Mouse (Mus musculus): Measurements from ENCODE around the gene Kcnh2. TPM values are rescaled to one million over a fixed set of nuclear protein-coding genes. Genes with fewer than 3 reads are reported as not detected.

Gene Kcnh2
- polyA plus RNA-seq, 1 experiment from 2014 or later, result 13.1 TPM

- ATAC-seq (ENCODE audit: low FRiP score, low TSS enrichment), result no peak
- Histone ChIP-seq H3K4me3 (replicated peaks; ENCODE audit: low read depth, low read length) (no peak overlapping the region), H3K27ac (replicated peaks; ENCODE audit: low read depth, low read length) (no peak overlapping the region), H3K27me3 (ENCODE audit: control insufficient read depth, insufficient read depth, low read length) (no peaks in the 10 kb centered on the region), H3K4me1 (ENCODE audit: control insufficient read depth, insufficient read depth, low read length) (no peaks in the 10 kb centered on the region), H3K36me3 (ENCODE audit: control insufficient read depth, insufficient read depth, low read length) (no peaks in the 10 kb centered on the region), H3K9me3 (ENCODE audit: control insufficient read depth, low read length) (no peaks in the 10 kb centered on the region), H3K4me2 (ENCODE audit: low read length) (no peak overlapping the region), H3K9ac (replicated peaks; ENCODE audit: low read length) (no peak overlapping the region)
- no peak for DNase-seq
- 71% methylated on average over 7 of the region's 7 CpGs for WGBS
Measured at GRCm38 (mm10) chr5:24308621-24309020, 42.8 kb downstream of the Kcnh2 start.

- no peak overlapping the region for H3K27ac ChIP-seq (replicated peaks; ENCODE audit: low read depth, low read length)
- no peak overlapping the region for H3K9ac ChIP-seq (replicated peaks; ENCODE audit: low read length)
- H3K4me2 ChIP-seq (ENCODE audit: low read length), result no peak overlapping the region
- H3K27me3 ChIP-seq (ENCODE audit: control insufficient read depth, insufficient read depth, low read length), result no peaks in the 10 kb centered on the region
- no peak overlapping the region for H3K4me3 ChIP-seq (replicated peaks; ENCODE audit: low read depth, low read length)
- WGBS, result 74% methylated on average over 5 of the region's 5 CpGs
- ATAC-seq (ENCODE audit: low FRiP score, low TSS enrichment) (no peak), DNase-seq (no peak)
- H3K4me1 ChIP-seq (ENCODE audit: control insufficient read depth, insufficient read depth, low read length), result no peaks in the 10 kb centered on the region
- no peaks in the 10 kb centered on the region for H3K9me3 ChIP-seq (ENCODE audit: control insufficient read depth, low read length)
- H3K36me3 ChIP-seq (ENCODE audit: control insufficient read depth, insufficient read depth, low read length), result no peaks in the 10 kb centered on the region
Measured at GRCm38 (mm10) chr5:24307118-24307777, 44.2 kb downstream of the Kcnh2 start.

DNA sequence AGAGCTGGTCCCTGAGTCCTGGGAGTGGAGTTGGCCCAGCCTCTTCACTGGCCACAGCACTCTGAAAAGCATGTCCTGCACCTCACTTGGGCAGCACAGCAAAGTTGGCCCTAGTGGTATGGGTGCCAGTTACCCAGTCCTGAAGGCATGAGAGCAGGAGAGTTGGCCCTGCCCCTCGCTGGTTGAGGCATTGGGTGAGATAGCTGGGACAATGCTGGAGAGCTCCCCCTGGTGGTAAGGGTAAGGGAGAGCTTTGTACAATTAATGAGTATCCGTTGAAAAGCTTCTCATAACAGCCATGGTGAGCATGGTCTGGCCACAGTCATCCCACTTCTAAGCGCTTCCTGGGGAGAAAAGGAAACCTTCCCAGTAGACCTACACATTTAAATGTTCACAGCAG, 48.2 kb downstream of the Kcnh2 start:
- no peaks in the 10 kb centered on the region for H3K27me3 ChIP-seq (ENCODE audit: control insufficient read depth, insufficient read depth, low read length)
- no peak overlapping the region for H3K4me3 ChIP-seq (replicated peaks; ENCODE audit: low read depth, low read length)
- no peak overlapping the region for H3K27ac ChIP-seq (replicated peaks; ENCODE audit: low read depth, low read length)
- ATAC-seq (ENCODE audit: low FRiP score, low TSS enrichment), result no peak
- no peaks in the 10 kb centered on the region for H3K4me1 ChIP-seq (ENCODE audit: control insufficient read depth, insufficient read depth, low read length)
- whole genome bisulfite sequencing, result 53% methylated on average over 3 of the region's 3 CpGs
- DNase-seq, result no peak
- no peaks in the 10 kb centered on the region for H3K9me3 ChIP-seq (ENCODE audit: control insufficient read depth, low read length)
- H3K4me2 ChIP-seq (ENCODE audit: low read length), result no peak overlapping the region
- H3K36me3 ChIP-seq (ENCODE audit: control insufficient read depth, insufficient read depth, low read length), result no peaks in the 10 kb centered on the region
- no peak overlapping the region for H3K9ac ChIP-seq (replicated peaks; ENCODE audit: low read length)

GRCm38 (mm10) chr5:24299845-24300589, 51.4 kb downstream of the Kcnh2 start:
- DNase-seq, result no peak
- 51% methylated on average over 5 of the region's 5 CpGs for WGBS
- Histone ChIP-seq H3K36me3 (ENCODE audit: control insufficient read depth, insufficient read depth, low read length) (no peaks in the 10 kb centered on the region), H3K27me3 (ENCODE audit: control insufficient read depth, insufficient read depth, low read length) (no peaks in the 10 kb centered on the region), H3K4me3 (replicated peaks; ENCODE audit: low read depth, low read length) (no peak overlapping the region), H3K27ac (replicated peaks; ENCODE audit: low read depth, low read length) (no peak overlapping the region), H3K9me3 (ENCODE audit: control insufficient read depth, low read length) (no peaks in the 10 kb centered on the region), H3K4me1 (ENCODE audit: control insufficient read depth, insufficient read depth, low read length) (no peaks in the 10 kb centered on the region), H3K4me2 (ENCODE audit: low read length) (no peak overlapping the region), H3K9ac (replicated peaks; ENCODE audit: low read length) (no peak overlapping the region)
- no peak for ATAC-seq (ENCODE audit: low FRiP score, low TSS enrichment)

DNA sequence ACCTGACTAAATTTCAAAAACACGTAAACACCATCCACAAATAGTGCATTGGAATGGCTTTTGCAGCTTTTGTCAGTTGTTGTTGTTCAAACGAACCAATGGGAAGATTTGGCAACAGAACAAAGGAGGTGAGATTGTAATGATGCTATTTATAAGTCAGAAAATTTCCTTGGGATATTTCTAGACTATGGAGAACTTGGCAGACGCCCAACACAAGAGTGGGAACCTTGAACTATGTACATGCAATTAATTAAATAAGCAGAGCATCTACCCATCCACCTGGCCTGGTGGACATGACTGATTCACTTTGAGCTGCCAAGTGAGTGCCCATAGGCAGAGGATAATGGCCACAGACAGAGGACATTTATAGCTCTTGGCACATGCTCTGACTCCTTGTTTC, 59.5 kb downstream of the Kcnh2 start:
- ATAC-seq (ENCODE audit: low FRiP score, low TSS enrichment) (no peak), DNase-seq (no peak)
- H3K4me2 ChIP-seq (ENCODE audit: low read length), result no peak overlapping the region
- H3K9ac ChIP-seq (replicated peaks; ENCODE audit: low read length), result no peak overlapping the region
- no peak overlapping the region for H3K4me3 ChIP-seq (replicated peaks; ENCODE audit: low read depth, low read length)
- H3K36me3 ChIP-seq (ENCODE audit: control insufficient read depth, insufficient read depth, low read length), result no peaks in the 10 kb centered on the region
- no peaks in the 10 kb centered on the region for H3K4me1 ChIP-seq (ENCODE audit: control insufficient read depth, insufficient read depth, low read length)
- H3K27me3 ChIP-seq (ENCODE audit: control insufficient read depth, insufficient read depth, low read length), result no peaks in the 10 kb centered on the region
- WGBS, result 75% methylated on average over 3 of the region's 3 CpGs
- no peak overlapping the region for H3K27ac ChIP-seq (replicated peaks; ENCODE audit: low read depth, low read length)
- H3K9me3 ChIP-seq (ENCODE audit: control insufficient read depth, low read length), result no peaks in the 10 kb centered on the region

- 76% methylated on average over 7 of the region's 7 CpGs for WGBS
- Histone ChIP-seq H3K36me3 (ENCODE audit: control insufficient read depth, insufficient read depth, low read length) (no peaks in the 10 kb centered on the region), H3K4me2 (ENCODE audit: low read length) (no peak overlapping the region), H3K9me3 (ENCODE audit: control insufficient read depth, low read length) (no peaks in the 10 kb centered on the region), H3K27ac (replicated peaks; ENCODE audit: low read depth, low read length) (no peak overlapping the region), H3K4me3 (replicated peaks; ENCODE audit: low read depth, low read length) (no peak overlapping the region), H3K9ac (replicated peaks; ENCODE audit: low read length) (no peak overlapping the region), H3K27me3 (ENCODE audit: control insufficient read depth, insufficient read depth, low read length) (no peaks in the 10 kb centered on the region), H3K4me1 (ENCODE audit: control insufficient read depth, insufficient read depth, low read length) (no peaks in the 10 kb centered on the region)
- DNase-seq (no peak), ATAC-seq (ENCODE audit: low FRiP score, low TSS enrichment) (no peak)
Measured at GRCm38 (mm10) chr5:24286221-24286970, 65.0 kb downstream of the Kcnh2 start.

- DNase-seq (no peak), ATAC-seq (ENCODE audit: low FRiP score, low TSS enrichment) (no peak)
- 69% methylated on average over 6 of the region's 6 CpGs for WGBS
- H3K4me2 ChIP-seq (ENCODE audit: low read length), result no peak overlapping the region
- H3K4me3 ChIP-seq (replicated peaks; ENCODE audit: low read depth, low read length), result no peak overlapping the region
- H3K4me1 ChIP-seq (ENCODE audit: control insufficient read depth, insufficient read depth, low read length), result no peaks in the 10 kb centered on the region
- H3K9ac ChIP-seq (replicated peaks; ENCODE audit: low read length), result no peak overlapping the region
- no peaks in the 10 kb centered on the region for H3K27me3 ChIP-seq (ENCODE audit: control insufficient read depth, insufficient read depth, low read length)
- H3K27ac ChIP-seq (replicated peaks; ENCODE audit: low read depth, low read length), result no peak overlapping the region
- no peaks in the 10 kb centered on the region for H3K36me3 ChIP-seq (ENCODE audit: control insufficient read depth, insufficient read depth, low read length)
- H3K9me3 ChIP-seq (ENCODE audit: control insufficient read depth, low read length), result no peaks in the 10 kb centered on the region
Measured at GRCm38 (mm10) chr5:24284145-24284544, 67.3 kb downstream of the Kcnh2 start.

- Histone ChIP-seq H3K9ac (replicated peaks; ENCODE audit: low read length) (no peak overlapping the region), H3K4me2 (ENCODE audit: low read length) (no peak overlapping the region), H3K27ac (replicated peaks; ENCODE audit: low read depth, low read length) (no peak overlapping the region), H3K27me3 (ENCODE audit: control insufficient read depth, insufficient read depth, low read length) (no peaks in the 10 kb centered on the region), H3K4me1 (ENCODE audit: control insufficient read depth, insufficient read depth, low read length) (no peaks in the 10 kb centered on the region), H3K9me3 (ENCODE audit: control insufficient read depth, low read length) (no peaks in the 10 kb centered on the region), H3K36me3 (ENCODE audit: control insufficient read depth, insufficient read depth, low read length) (no peaks in the 10 kb centered on the region), H3K4me3 (replicated peaks; ENCODE audit: low read depth, low read length) (no peak overlapping the region)
- WGBS, result 86% methylated on average over 5 of the region's 5 CpGs
- ATAC-seq (ENCODE audit: low FRiP score, low TSS enrichment), result no peak
- no peak for DNase-seq
Measured at GRCm38 (mm10) chr5:24283181-24283580, 68.2 kb downstream of the Kcnh2 start.

All from midbrain, embryonic 14.5 days (tissue).